Mouse (Mus musculus) ES-E14 (cell line): ENCODE data around the gene Ube2n. TPM values are rescaled to one million over a fixed set of nuclear protein-coding genes. Genes with fewer than 3 reads are reported as not detected.

Experiments
- DNase-seq: peaks from one replicate; pipeline ENCODE4 v3.0.0-alpha.2; 2013; ENCODE audit warnings: low read depth, low spot score
- H3K27ac ChIP-seq: 2 replicates; pipeline ENCODE4 v1.5.1; 2012; ENCODE audit warnings: low read depth, mild to moderate bottlenecking, low read length, moderate library complexity, mixed read lengths; ENCODE audit not compliant: poor library complexity, insufficient read depth, severe bottlenecking
- H3K36me3 ChIP-seq: 2 replicates; pipeline ENCODE4 v1.6.1; 2012; ENCODE audit warnings: mild to moderate bottlenecking, low read length, moderate library complexity, mixed read lengths; ENCODE audit not compliant: control insufficient read depth, poor library complexity, insufficient read depth, severe bottlenecking
- H3K4me1 ChIP-seq, 2 experiments: fragments of 150-350 bp in 1 of 2; sonication (generic) in 1 of 2; 2 replicates each; pipeline ENCODE4 v1.6.1; 2012; ENCODE audit warnings: low read length in 2 of 2, mild to moderate bottlenecking in 1 of 2, mixed read lengths in 1 of 2; ENCODE audit not compliant: control insufficient read depth in 2 of 2, insufficient read depth in 2 of 2, poor library complexity in 1 of 2
- H3K4me3 ChIP-seq, 2 experiments: fragments of 150-350 bp in 1 of 2; sonication (generic) in 1 of 2; 2 replicates each; pipeline ENCODE4 v1.5.1; 2012; ENCODE audit warnings: low read length in 2 of 2, low read depth in 1 of 2, mild to moderate bottlenecking in 1 of 2, mixed read lengths in 1 of 2; ENCODE audit not compliant: insufficient read depth in 1 of 2, poor library complexity in 1 of 2, severe bottlenecking in 1 of 2
- H3K9ac ChIP-seq: 2 replicates; pipeline ENCODE4 v1.6.1; 2012; ENCODE audit warnings: low read depth, mild to moderate bottlenecking, low read length, mixed read lengths; ENCODE audit not compliant: poor library complexity, insufficient read depth, severe bottlenecking
- H3K9me3 ChIP-seq: fragments of 150-350 bp; sonication (generic); 2 replicates; pipeline ENCODE4 v1.6.1; 2012; ENCODE audit warnings: low read depth, mild to moderate bottlenecking, low read length; ENCODE audit not compliant: control insufficient read depth, insufficient read depth
- CHD2 ChIP-seq: IDR thresholded peaks from 2 replicates; pipeline ENCODE4 v1.6.1; 2014; ENCODE audit warnings: mild to moderate bottlenecking, low read depth, low read length, inconsistent platforms
- HCFC1 ChIP-seq: IDR thresholded peaks from 2 replicates; pipeline ENCODE4 v1.6.1; 2012; ENCODE audit warnings: low read length, inconsistent platforms, borderline replicate concordance; ENCODE audit not compliant: insufficient read depth
- MAFK ChIP-seq: IDR thresholded peaks from 2 replicates; pipeline ENCODE4 v1.6.1; 2014; ENCODE audit warnings: mild to moderate bottlenecking, low read depth, low read length, inconsistent platforms; ENCODE audit not compliant: insufficient read depth
- ZC3H11A ChIP-seq: IDR thresholded peaks from 2 replicates; pipeline ENCODE4 v1.6.1; 2012; ENCODE audit warnings: low read depth, mild to moderate bottlenecking, inconsistent platforms, low read length, borderline replicate concordance
- ZNF384 ChIP-seq: IDR thresholded peaks from 2 replicates; pipeline ENCODE4 v1.6.1; 2012; ENCODE audit warnings: low read depth, low read length, inconsistent platforms
- in situ Hi-C, 2 experiments: fragments of 600-800 bp; cut with MboI; formaldehyde crosslinking; loops; one replicate each; pipeline ENCODE4 v1.15.1; 2025; ENCODE audit warnings: low sequenced_read_pairs in 2 of 2, inconsistent platforms in 1 of 2; ENCODE audit not compliant: unreplicated experiment in 2 of 2
- total RNA-seq: library from RNA; depleted of rRNA; stranded (reverse); fragments of 300-350 nt; gene quantifications from 2 replicates; pipeline ENCODE4 v1.2.3, GENCODE M21; 2012

Ube2n gene
- total RNA-seq, 1 experiment = 102 TPM

GRCm38 (mm10) chr10:95576876-95577566 lies 62.1 kb downstream of the Ube2n start:
- H3K4me3 ChIP-seq = peak overlapping the region in 1 of 2 experiments; percentile 31; a peak in 2 of 4 replicates
- no peak overlapping the region; the same call in 1 of the 2 replicates for H3K27ac ChIP-seq
- H3K9ac ChIP-seq = no peak overlapping the region
- H3K4me1 ChIP-seq = peaks cover 2 to 3% of the 10 kb centered on the region in 2 experiments; a peak in 3 of 4 replicates
- no peaks in the 10 kb centered on the region for H3K9me3 ChIP-seq
- in situ Hi-C loops = no loop called here
- no peak for TF ChIP-seq CHD2
- TF ChIP-seq HCFC1 = no peak
- TF ChIP-seq ZC3H11A = no peak
- no peak for TF ChIP-seq ZNF384
- TF ChIP-seq MAFK = no peak
- H3K36me3 ChIP-seq = no peaks in the 10 kb centered on the region
- no peak for DNase-seq

- in situ Hi-C loops = no loop called here
- Histone ChIP-seq H3K4me1 (peaks cover 2 to 3% of the 10 kb centered on the region in 2 experiments; a peak in 3 of 4 replicates), H3K9ac (no peak overlapping the region), H3K36me3 (no peaks in the 10 kb centered on the region), H3K27ac (no peak overlapping the region), H3K9me3 (no peaks in the 10 kb centered on the region), H3K4me3 (no peak overlapping the region)
- DNase-seq = no peak
- TF ChIP-seq HCFC1 (no peak), ZC3H11A (no peak), MAFK (no peak), ZNF384 (no peak), CHD2 (no peak)
Measured at GRCm38 (mm10) chr10:95577567-95577950, 62.6 kb downstream of the Ube2n start.

DNA sequence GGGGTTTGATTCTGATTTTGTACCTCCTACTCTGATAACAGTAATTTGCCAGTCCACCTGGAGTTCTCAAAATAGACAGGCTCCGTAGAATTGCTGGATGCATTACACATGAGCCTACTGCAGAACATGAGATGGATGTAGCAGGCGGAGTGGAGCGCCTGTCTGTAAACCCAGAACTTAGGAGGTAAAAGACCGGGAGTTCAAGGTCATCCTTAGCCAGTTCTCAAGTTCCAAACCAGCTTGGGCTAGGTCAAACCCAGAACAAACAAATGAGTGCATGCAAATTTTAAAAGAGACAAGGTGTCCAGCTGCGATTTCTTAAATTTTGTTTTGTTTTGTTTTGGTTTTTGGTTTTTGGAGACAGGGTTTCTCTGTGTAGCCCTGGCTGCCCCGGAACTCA lies 70.6 kb downstream of the Ube2n start:
- no peak for DNase-seq
- TF ChIP-seq ZNF384 (no peak), ZC3H11A (no peak), MAFK (no peak), HCFC1 (no peak), CHD2 (no peak)
- no peak overlapping the region for H3K4me3 ChIP-seq
- H3K9ac ChIP-seq = no peak overlapping the region
- H3K9me3 ChIP-seq = no peaks in the 10 kb centered on the region
- in situ Hi-C loops = no loop called here
- H3K27ac ChIP-seq = no peak overlapping the region
- H3K4me1 ChIP-seq = no peaks in the 10 kb centered on the region; a peak in 1 of 4 replicates
- H3K36me3 ChIP-seq = no peaks in the 10 kb centered on the region; the same call in 1 of the 2 replicates

GRCm38 (mm10) chr10:95587509-95588220 lies 72.7 kb downstream of the Ube2n start:
- DNase-seq = no peak
- no peaks in the 10 kb centered on the region; the same call in 1 of the 2 replicates for H3K36me3 ChIP-seq
- TF ChIP-seq MAFK (no peak), CHD2 (no peak), HCFC1 (no peak), ZC3H11A (no peak), ZNF384 (no peak)
- H3K9me3 ChIP-seq = no peaks in the 10 kb centered on the region
- H3K9ac ChIP-seq = no peak overlapping the region
- peaks cover 0 to 1% of the 10 kb centered on the region in 2 experiments; a peak in 2 of 4 replicates for H3K4me1 ChIP-seq
- in situ Hi-C loops = no loop called here
- no peak overlapping the region for H3K4me3 ChIP-seq
- H3K27ac ChIP-seq = no peak overlapping the region
